Mouse (Mus musculus) right cerebral cortex, postnatal 25 days (tissue): ENCODE measurements around the gene Kcne4.
"Not testable (repeated sequence)": the region's sequence is repeated elsewhere in the genome, so short reads cannot be mapped to it uniquely, and the experiment has no call there.

Experiments used
- DNase-seq: peaks from one replicate; pipeline ENCODE4 v3.0.0; 2022

The Kcne4 gene

DNA sequence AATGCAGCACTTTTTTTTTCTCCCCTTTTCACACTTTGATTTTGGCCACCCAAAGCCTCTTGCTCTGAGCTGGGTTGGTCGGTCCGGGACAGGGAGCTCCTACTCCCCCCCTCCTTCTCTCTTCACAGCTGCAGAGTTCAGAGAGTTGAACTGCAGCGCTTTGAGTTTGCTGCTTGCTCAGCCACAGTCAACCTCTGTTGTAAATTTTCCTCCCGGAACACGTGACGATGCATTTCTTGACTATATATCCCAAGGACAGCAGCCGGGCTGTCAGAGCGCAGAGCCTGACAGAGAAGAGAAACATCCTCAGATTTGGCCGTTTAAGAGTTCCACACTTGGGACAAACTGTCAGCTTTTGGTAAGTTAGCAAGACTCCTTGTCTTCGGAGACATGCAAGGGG is at the start of gene Kcne4:
Gene Kcne4, plus strand, starts transcription at position 120 of the 400 bp plus-strand sequence.
- no peak for DNase-seq

DNA sequence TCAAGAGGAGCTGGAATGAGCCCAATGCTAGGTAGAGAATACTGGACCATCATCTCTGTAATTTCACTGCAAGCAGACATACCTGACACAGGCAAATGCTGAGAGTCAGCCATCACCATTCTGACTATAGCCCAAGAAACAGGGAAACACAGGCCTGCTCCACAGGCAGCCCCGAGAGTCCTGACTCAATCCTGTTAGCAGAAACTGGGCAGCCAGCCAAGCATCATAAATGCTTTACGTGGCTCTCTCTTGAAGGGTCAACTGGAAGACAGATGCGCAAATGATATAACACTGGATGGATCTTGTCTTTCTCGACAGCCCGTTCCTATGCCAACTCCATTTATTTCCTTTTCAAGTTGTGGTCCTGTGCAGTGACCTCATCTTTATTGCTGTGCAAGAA is 34.7 kb upstream of the Kcne4 start:
- no peak for DNase-seq

DNA sequence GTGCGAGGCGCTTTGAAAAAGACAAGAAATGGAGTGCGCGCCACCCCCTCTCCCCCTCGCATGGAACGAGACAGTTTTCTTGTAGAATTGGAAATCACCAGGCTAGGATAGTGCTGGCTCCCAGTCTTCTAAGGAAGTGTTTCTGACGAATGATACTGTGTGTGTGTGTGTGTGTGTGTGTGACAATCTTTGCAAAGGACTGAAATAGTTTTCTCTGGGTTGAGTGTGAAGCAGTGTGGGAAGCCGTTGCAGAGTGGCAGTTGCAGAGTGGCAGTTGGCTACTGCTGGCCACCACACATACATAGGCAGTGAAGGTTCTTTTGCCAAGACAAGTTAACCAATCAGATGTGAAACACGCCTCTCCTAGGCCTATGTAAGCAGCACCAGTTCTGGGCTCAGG is 31.6 kb upstream of the Kcne4 start:
- DNase-seq: not testable (repeated sequence)

DNA sequence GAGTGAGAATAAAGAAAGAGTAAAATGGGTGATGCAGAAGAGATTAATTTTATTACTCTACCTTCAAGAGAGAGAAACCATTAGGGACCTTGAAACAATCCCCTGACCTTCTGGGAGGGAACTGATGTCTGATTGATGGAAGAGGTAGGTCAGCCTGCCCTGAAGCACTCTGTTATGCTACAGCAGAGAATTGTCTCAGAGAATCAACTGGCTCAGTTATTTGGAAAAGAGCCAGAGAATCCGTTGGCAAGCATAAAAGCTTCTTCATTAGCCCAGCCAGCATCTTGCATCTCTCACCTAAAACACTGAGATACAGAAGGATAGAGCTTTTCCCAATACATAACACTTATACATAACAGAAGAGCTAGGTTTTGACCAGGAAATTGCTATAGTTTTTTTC is 26.8 kb upstream of the Kcne4 start:
- DNase-seq: no peak

DNA sequence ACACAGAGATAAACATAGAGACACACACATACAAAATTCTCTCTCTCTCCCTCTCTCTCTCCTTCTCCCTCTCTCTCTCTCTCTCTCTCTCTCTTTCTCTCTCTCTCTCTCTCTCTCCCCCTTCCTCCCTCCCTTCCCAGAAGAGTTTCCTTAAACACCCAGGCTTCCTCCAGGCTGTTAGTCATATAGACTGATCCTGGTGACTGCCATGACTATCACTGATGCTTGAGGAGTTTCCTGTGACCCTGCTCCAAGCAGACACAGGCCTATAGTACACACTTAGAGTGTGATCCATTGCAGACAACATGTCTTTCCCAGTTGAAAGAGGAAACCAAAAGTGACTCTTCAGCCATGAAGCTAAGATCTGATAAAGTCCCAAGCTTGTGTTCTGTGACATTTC is 9.1 kb upstream of the Kcne4 start:
- DNase-seq: no peak

DNA sequence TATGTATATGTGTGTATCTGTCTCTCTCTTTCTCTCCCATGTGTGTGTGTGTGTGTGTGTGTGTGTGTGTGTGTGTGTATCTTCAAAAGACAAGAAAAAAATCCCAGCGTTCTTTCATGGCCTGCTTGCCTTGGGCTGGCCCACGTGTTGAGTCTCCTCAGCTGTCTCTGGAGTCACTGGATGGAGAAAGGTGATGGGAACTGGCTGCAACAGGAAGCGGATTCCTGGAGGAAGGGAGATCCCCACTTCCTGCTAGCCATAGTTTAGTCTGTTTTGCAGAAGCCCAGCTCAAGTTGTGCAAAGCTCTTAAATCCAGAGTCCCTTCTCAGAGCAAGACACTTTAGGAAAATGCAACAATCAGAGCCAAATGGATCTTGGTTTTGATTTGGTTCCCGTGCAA is 6.7 kb upstream of the Kcne4 start:
- no peak for DNase-seq

DNA sequence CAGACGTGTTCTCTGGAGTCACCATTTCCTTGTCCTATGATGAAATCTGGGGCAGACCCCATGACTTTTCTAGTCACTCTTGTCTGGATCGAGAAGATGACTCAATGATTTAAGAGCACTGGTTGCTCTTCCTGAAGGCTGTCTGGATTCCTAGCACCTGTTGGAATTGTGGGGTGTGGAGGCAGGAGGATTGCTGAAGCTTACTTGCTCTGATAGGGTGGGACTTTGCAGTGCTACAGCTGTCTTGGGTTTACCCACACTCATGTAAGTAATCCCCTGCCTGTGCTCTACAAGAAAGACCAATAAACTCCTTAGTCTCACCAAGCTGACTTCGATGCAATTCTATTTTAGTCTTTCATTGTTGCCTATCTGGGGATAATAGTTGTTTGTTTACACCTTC is 5.7 kb upstream of the Kcne4 start:
- DNase-seq: no peak

DNA sequence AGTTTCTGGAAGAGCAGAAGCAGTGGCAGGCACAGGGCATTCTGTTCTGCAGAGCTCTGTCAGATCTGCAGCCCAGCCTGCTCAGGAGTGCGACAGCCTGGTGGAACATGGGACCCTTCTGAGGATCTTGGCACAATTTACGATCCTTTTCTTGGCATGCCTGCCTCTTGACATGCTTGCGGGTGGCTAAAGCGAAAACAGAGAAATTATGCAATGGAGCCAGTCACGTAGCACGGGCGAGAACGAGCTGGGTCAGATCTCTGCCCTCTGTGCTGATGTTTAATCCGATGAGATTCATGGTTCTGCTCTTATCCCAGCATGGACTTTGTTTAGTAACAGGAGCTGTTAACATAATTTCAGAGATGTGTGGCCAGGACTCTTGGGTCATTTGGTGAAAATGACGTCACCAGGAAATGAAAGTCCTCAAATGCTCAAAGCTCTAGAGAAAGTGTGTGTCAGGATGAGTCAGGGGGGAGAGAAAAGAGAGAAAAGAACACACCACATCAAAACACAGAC is 4.5 kb upstream of the Kcne4 start:
- DNase-seq: no peak

DNA sequence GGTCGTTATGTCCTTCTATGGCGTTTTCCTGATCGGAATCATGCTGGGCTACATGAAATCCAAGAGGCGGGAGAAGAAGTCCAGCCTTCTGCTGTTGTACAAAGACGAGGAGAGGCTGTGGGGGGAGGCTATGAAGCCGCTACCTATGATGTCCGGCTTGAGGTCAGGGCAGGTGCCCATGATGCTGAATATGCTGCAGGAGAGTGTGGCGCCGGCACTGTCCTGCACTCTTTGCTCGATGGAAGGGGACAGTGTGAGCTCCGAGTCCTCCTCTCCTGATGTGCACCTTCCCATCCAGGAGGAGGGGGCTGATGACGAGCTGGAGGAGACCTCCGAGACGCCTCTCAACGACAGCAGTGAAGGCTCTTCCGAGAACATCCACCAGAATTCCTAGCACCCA is 1.2 kb downstream of the Kcne4 start:
- no peak for DNase-seq

DNA sequence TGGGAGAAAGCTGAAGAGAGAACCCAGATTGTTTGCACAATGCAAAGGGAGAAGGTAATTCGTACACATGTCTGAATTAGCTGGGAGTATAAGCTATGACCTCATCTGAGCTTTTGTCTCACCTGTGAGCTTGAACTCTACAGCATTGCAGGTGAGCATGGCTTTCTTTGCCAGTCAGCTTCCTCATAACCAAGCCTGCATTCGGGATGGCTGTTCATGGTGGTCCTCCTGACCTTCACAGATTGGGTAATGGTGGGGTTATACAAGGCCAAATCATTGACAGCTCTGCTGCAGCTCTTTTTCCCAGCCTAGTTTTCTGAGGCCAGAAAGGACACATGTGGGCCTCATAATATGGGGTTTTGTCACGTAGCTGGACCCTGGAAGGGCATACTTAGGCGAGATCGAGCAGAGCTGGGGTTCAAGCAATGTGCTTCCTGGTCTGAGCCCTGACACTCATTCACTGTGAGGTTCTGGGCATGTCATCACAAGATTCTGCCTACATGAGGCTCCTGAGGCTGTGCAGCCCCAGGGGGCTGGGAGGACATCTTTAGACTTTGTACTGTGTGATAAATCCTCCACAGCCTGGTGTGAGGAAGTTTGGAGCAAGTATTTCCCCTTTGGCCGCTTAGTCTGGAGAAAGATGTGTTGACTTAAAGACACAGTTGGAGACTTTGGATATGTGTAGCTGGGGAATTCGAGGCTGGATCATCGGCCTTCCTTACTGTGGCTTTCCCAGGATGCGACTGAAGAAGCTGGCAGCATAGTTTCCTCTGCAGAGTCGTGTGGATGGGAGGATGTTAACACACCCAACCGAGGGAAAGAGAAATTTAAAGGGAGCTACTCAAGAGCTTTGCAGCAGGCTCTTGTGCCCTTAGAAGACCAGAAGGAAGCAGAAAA is 2.3 kb downstream of the Kcne4 start:
- no peak for DNase-seq

DNA sequence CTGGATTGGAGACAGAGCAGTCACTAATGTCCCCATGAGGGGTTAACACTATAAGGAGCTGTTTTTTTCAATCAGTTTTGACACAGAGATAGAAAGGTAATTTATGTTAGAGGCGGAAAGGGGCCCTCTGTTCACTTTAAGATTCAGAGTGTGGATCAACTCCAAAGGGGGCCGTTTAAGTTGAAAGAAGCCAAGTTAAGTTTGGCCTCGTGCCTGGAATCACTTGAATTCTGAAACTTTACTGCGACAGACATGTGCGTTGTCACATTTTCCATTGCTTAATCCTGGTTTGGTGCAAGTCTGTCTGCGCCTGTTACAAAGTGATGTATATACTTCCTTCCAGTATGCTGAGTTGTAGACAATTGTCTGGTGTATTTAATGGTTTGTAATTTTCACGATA is 3.0 kb downstream of the Kcne4 start:
- no peak for DNase-seq

DNA sequence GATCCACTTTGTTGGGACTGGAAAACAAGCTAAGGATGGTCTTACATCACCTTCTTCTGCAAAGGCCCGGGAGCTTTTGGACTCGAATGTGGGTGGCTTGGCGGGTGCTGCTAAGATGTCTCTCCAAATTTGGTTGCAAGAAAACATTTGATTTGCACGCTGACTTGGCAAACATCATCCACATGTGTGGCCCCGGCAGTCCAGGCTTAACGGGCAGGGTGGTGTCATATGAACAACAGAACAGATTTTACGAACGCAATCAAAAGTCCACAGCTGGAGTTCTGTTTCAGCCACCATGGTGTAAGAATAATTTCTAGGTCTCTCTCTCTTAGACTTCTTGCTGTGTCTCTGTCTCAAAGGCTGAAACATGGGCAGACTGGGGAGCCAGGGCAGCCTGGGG is 3.6 kb downstream of the Kcne4 start:
- no peak for DNase-seq

DNA sequence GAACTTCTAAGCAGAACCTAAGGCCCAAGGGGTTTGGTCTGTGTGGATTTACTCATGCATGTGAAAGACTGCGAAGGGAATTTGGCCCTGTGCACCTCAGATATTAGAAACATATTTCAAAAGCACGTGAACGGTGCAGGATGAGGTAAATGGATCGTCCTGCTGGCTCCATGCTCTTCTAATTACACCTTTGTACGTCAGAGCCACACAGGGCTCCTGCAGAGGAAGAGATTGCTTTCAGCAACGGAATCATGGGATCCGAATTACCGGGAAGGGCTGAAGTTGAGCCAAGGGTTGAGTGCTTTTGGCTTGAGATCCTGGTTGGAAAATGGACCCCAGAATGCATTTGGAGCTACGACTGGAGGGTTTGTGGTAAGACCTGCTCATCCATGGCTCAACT is 4.6 kb downstream of the Kcne4 start:
- no peak for DNase-seq

DNA sequence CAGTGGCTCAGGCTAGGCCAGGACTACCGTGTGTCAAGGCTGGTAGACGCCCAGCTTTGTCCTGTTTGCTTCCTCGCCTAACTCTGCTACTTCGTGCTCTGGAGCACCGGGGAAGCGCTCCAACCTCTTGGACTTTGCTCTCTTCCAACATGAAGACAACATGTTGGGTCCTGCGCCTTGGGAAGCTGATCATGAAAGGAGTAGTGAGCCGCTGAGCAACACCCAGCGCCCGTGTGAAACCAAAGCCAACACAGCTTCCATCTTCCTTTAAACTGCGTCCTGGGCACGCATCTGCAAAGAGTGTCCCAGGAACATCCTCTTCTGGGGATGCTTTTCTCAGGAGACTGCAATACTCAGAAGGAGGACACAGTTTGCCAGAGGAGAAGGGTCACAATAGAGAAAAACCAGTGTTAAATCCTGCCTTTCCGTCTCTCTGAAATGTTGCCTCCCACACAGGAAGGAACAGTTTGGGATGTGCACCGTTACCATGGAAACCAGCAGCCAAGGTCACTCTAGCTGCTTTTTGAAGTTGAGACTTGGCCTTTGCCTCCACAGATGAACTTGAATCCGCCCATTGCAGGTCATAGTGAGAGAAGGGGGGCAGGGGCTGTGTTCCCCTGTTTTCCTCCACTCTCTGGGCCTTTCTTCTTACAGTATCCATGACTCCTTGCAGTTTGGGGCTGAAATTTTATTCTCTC is 5.3 kb downstream of the Kcne4 start:
- no peak for DNase-seq

DNA sequence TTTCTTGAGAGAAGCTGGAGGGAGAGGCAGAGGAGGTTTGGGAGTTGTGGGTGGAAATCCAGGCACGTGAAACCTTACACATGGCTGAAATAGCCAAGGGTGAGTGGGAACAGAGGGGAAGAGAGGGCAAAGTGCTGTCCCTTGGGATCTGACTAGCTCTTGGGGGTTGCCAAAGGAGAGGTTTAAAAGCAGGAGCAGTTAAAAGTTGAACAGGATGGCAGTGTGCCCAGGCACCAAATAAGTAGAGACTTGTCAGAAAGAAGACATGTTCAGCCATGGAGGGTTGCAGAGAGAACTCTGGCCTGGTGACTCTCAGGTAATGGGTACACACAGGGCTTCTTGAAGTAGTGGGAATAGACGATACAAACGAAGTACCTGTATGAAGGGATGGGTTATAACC is 8.7 kb downstream of the Kcne4 start:
- no peak for DNase-seq

DNA sequence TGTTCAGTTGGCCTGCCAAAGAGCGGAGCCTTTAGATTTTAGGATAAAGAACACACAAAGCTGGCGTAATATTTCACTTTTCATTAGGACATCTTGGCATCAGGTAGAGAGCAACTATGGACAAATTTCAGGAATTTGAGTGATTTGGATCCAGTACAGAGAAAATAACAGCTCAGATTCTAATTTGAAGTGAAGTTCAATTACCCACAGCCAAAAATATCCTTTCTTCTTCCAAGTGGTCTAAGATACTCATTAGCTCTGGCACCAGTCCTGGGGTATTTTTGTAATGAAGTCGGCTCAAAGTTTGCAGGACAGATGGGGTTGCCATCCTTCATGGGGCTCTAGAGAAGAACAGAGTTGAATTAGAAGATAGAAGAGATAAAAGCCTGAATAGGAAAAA is 21.9 kb downstream of the Kcne4 start:
- no peak for DNase-seq

DNA sequence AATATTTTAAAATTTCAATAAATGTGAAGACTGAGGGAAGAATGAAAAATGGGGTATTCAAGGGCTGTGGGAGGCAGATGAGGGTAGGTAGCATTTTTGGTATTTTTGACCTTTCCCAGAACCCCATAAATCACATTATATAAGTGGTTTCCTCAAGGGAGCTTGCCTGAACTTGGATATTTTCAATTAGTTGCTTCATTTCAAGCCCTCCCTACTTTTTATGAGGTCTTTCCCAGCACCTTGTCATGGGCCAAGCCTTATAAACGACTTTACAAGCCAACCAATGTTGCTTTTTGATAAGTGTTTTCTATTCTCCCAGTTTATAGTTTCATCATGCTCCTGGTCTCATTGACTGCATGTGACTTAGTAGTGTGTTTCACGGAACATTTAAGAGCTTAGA is 24.2 kb downstream of the Kcne4 start:
- DNase-seq: no peak

DNA sequence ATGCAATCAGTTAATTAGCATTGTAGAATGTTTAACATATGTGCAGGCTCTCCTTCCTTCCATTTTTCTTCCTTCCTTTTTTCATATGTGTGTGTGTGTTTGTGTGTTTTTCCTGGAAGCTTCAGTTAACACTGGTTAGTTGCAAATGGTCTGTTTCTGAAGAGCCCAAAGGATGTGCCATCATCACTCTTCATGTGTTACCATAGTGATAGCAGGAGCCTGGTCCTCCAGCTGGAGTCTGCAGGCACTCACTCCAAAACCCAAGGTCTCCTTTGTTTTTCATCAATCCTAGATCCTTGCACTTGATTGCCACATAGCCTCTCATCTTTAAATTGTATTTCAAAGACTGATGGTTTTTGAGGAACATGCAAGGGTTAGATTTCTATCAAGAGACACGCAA is 29.1 kb downstream of the Kcne4 start:
- no peak for DNase-seq

DNA sequence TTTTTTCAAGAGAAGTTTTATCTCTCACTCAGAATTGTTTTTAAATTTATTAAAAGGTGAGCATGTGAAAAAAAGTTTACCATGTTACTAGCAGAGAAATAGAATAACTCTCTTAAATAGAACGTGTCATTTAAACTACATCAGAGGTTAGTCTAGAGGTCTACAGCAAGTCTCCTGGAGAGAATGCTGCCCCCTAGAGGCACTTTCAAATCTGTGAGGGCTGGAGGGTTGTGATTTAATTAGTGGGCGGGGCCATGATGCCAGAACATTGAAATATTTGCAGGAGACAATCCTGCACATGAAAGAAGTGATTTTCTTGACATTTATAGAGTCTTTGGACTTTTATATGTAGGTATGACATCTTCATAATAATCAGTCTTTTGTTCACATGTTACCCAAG is 29.9 kb downstream of the Kcne4 start:
- DNase-seq: no peak

DNA sequence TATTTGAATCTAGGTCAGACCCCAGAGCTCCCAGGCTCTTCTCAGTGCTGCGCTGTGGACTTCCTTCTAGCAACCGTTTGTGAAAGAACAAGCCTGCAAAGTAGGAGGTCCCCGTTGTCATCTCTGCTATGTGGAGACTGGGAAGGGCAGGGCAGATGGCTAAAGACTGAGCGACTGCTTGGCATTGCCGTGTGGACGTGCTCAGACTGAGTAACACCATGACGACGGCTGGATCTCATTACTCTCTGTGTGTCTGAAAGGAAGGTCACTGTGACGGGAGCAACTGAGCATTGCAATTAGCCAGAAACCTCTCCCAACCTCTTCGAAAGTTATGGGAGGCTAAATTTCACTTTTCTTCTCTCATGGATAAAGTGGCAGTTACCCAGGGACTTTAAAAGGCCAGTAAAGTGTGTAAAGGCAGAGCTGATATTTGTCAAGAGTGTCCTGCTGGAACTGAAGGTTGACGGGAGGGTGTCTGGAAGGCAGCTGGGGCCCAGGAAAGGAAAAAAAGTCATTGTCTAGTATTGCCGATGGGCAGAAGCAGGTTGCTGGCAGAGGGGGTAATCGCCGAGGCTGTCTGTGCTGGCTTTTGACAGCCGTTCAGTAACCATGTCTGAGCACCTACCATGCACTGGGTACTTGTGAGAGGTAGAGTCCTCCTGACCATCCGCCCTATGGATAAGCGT is 36.0 kb downstream of the Kcne4 start:
- DNase-seq: no peak

DNA sequence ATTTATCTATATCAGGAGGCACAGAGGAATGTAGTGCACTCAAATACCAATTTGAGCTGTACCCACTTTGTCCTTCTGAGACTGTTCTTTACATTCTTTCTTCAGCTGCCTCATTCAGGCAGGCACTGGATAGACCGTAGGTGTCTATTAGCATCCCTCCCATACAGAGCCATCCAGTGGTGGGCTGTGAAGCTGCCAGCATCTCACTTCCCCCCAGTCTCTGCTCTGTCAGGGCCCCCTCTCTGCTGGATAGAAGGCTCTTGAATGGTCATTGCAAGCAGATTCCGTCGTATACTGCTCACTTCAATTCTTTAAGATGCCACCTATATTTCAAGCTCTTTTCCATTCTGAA is 36.5 kb downstream of the Kcne4 start:
- no peak for DNase-seq

DNA sequence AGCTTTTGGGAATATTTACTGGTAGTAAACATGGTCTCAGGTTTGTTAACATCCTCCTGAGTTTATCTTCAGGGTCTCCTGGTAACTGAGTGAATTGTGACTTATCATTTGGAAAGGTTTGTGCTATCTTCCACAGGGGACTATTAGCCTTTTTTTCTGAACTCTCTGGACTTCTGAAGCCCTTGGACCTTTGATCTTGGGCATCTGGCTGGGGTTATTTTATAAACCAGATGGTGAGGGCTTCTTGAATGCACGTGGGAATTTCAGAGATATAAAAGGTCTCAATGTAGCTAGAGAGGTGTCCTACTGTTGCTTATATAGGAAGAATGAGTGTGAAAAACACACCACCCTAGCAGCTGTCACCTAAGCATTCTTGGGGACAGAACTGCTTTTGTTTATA is 37.7 kb downstream of the Kcne4 start:
- no peak for DNase-seq

DNA sequence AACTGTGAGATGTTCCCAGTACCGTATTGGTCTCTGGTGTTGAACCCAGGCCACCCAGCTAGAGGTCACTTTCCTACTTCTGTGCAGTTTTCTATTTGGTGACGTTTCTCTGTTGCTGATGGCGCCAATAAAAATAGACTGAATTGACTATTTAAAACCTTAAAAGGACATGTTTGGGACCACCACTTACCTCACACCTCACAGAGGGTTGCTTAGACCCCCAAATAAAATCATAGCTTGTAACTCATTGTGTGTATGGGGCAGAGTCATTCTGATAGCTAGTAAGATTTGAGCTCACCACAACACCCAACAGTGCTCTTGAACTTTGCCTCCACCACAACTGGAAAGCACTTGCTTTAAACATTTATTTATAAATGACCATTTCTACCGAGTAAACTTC is 43.0 kb downstream of the Kcne4 start:
- DNase-seq: no peak

DNA sequence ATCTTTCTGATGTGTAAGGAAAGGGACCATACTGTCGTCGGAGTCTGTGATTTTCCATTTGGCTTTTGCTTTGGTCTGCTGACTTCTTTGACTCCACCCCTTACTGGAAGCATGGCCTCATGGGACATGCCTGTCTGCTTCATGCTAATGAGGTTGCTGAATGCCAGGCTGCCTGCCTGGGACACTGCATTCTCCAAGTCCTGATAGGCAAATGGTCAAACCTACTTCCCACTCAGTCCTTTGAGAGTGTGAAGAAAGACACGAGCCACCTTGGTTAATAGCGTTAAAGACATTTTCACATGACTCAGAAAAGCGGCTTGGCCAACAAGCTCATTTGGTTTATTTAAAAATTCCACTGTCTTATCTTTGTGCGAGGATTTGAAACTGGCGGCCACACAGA is 43.5 kb downstream of the Kcne4 start:
- no peak for DNase-seq
